Mouse (Mus musculus) stomach, postnatal 0 days (tissue): ENCODE measurements at regions not wholly inside any gene's neighbourhood (a gene's known extent, or its start where the extent isn't known, plus 50 kb on each side); places are given as distances from the start of the nearest gene placed in this dataset.
A peak's percentile ranks its signal among the peaks of the same experiment; 100 is the strongest.

ENCODE experiments used
- ATAC-seq: fragments of 200-750 bp; cut with Nextera tagmentation; 2 replicates; pipeline ENCODE4 v1.8.0; 2017; ENCODE audit not compliant: low FRiP score, low TSS enrichment
- DNase-seq: peaks from one replicate; pipeline ENCODE4 v3.0.0-alpha.2; 2016; ENCODE audit warnings: low spot score
- H3K27ac ChIP-seq: fragments of 300-500 bp; sonication (generic); replicated peaks from 2 replicates; pipeline ENCODE4 v1.5.1; 2014; ENCODE audit warnings: mild to moderate bottlenecking, control low read depth
- H3K27me3 ChIP-seq: fragments of 300-500 bp; sonication (generic); 2 replicates; pipeline ENCODE4 v1.6.1; 2014; ENCODE audit warnings: low read length; ENCODE audit not compliant: control insufficient read depth, insufficient read depth
- H3K36me3 ChIP-seq: fragments of 300-500 bp; sonication (generic); 2 replicates; pipeline ENCODE4 v1.6.1; 2014; ENCODE audit warnings: low read length, mixed read lengths; ENCODE audit not compliant: control insufficient read depth, insufficient read depth
- H3K4me1 ChIP-seq: fragments of 300-500 bp; sonication (generic); replicated peaks from 2 replicates; pipeline ENCODE4 v1.6.1; 2014; ENCODE audit warnings: antibody characterized with exemption; ENCODE audit not compliant: control insufficient read depth, insufficient read depth
- H3K4me2 ChIP-seq: fragments of 300-500 bp; sonication (generic); replicated peaks from 2 replicates; pipeline ENCODE4 v1.6.1; 2014; ENCODE audit warnings: low read depth, mild to moderate bottlenecking, control low read depth, moderate library complexity
- H3K4me3 ChIP-seq: fragments of 300-500 bp; sonication (generic); 2 replicates; pipeline ENCODE4 v1.5.1; 2014; ENCODE audit warnings: low read depth, low read length, control low read depth
- H3K9ac ChIP-seq: fragments of 300-500 bp; sonication (generic); 2 replicates; pipeline ENCODE4 v1.6.1; 2014; ENCODE audit warnings: mild to moderate bottlenecking, low read length, control low read depth, mixed read lengths
- H3K9me3 ChIP-seq: fragments of 300-500 bp; sonication (generic); 2 replicates; pipeline ENCODE4 v1.6.1; 2016; ENCODE audit warnings: low read length; ENCODE audit not compliant: control insufficient read depth
- CTCF ChIP-seq: IDR thresholded peaks from 2 replicates; pipeline ENCODE4 v1.5.1; 2016; ENCODE audit warnings: antibody characterized with exemption, low read depth, mild to moderate bottlenecking, moderate library complexity
- EP300 ChIP-seq: optimal IDR thresholded peaks from 2 replicates; pipeline ENCODE3; 2016; ENCODE audit warnings: antibody characterized with exemption
- WGBS: fragments of 180-500 bp; shearing (Covaris S2); extraction: QIAGEN DNeasy Blood & Tissue Kit; methylation state at CpG from one replicate; pipeline ENCODE4 v1.1.7; 2014; 5-methylcytosine and 5-hydroxymethylcytosine counted together

- H3K36me3 ChIP-seq, result no peaks in the 10 kb centered on the region
- no peak overlapping the region for H3K4me3 ChIP-seq
- H3K27me3 ChIP-seq, result no peaks in the 10 kb centered on the region
- no peak overlapping the region for H3K27ac ChIP-seq
- H3K4me2 ChIP-seq, result no peak overlapping the region
- TF ChIP-seq EP300 (no peak), CTCF (no peak)
- ATAC-seq (no peak), DNase-seq (no peak)
- H3K4me1 ChIP-seq, result no peaks in the 10 kb centered on the region
- WGBS, result 65% methylated on average over 7 of the region's 7 CpGs
- H3K9ac ChIP-seq, result no peak overlapping the region
- H3K9me3 ChIP-seq, result no peaks in the 10 kb centered on the region
These were observed 104.0 kb upstream of the Fer start for GRCm38 (mm10) chr17:63758817-63759404.

GRCm38 (mm10) chr17:63761058-63761457 lies 101.8 kb upstream of the Fer start:
- H3K9me3 ChIP-seq, result no peaks in the 10 kb centered on the region
- no peak overlapping the region for H3K4me3 ChIP-seq
- no peak overlapping the region for H3K4me2 ChIP-seq
- 89% methylated on average over 5 of the region's 5 CpGs for WGBS
- H3K27me3 ChIP-seq, result no peaks in the 10 kb centered on the region
- TF ChIP-seq CTCF, result no peak
- TF ChIP-seq EP300, result no peak
- H3K27ac ChIP-seq, result no peak overlapping the region
- ATAC-seq (no peak), DNase-seq (no peak)
- no peak overlapping the region for H3K9ac ChIP-seq
- no peaks in the 10 kb centered on the region for H3K36me3 ChIP-seq
- no peaks in the 10 kb centered on the region for H3K4me1 ChIP-seq

GRCm38 (mm10) chr17:63771111-63771510 lies 91.8 kb upstream of the Fer start:
- Histone ChIP-seq H3K27ac (no peak overlapping the region), H3K4me2 (no peak overlapping the region)

DNA sequence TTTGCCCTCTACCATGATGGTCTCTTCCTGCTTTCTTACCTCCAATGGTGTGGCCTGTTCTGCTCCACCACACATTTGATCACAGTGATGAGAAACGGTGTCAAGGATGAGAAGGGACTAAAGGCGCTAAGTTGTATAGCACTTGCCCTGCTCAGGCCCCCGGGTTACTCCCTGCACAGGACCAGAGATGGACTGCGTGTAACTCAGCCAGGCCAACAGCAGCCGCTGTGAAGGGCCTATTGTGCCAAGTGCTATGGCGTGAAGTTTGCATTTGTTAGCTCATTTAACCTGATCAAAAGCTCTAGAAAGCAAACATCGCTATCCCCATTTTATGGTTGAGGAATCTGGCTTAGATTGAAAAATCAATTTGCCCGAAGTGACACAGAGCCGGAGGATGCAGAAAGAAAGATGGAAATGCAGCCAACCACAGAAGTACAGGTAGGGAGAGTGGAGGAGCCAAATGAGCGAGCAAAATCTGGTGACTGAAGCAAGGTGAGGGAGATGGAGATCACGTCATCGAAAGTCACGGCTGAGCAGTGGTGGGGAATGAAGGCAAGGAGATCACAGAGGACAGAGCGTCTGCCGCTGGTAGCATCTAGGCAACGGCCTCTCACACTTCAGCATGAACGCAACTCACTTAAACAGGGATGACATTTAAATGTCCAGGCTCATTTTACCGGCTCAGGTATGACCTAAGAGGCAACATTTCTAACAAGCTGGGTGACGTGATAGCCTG lies 78.3 kb upstream of the Fer start:
- ATAC-seq (no peak), DNase-seq (no peak)
- WGBS, result 83% methylated on average over 19 of the region's 19 CpGs
- TF ChIP-seq EP300 (no peak), CTCF (no peak)
- no peak overlapping the region for H3K9ac ChIP-seq
- no peaks in the 10 kb centered on the region for H3K36me3 ChIP-seq
- no peaks in the 10 kb centered on the region for H3K4me1 ChIP-seq
- no peaks in the 10 kb centered on the region for H3K9me3 ChIP-seq
- no peak overlapping the region for H3K27ac ChIP-seq
- no peak overlapping the region for H3K4me2 ChIP-seq
- no peaks in the 10 kb centered on the region for H3K27me3 ChIP-seq
- no peak overlapping the region for H3K4me3 ChIP-seq

More at GRCm38 (mm10) chr17:63771111-63771510, 91.8 kb upstream of the Fer start:
- Histone ChIP-seq H3K27me3 (no peaks in the 10 kb centered on the region), H3K9me3 (no peaks in the 10 kb centered on the region), H3K4me3 (no peak overlapping the region), H3K36me3 (no peaks in the 10 kb centered on the region), H3K4me1 (no peaks in the 10 kb centered on the region), H3K9ac (no peak overlapping the region)
- ATAC-seq (no peak), DNase-seq (no peak)
- TF ChIP-seq EP300, result no peak
- no peak for TF ChIP-seq CTCF
- WGBS, result 84% methylated on average over 6 of the region's 6 CpGs

- 59% methylated on average over 11 of the region's 11 CpGs for WGBS
- TF ChIP-seq CTCF (peak; percentile 41), EP300 (no peak)
- Histone ChIP-seq H3K9me3 (no peaks in the 10 kb centered on the region), H3K27me3 (no peaks in the 10 kb centered on the region), H3K4me2 (no peak overlapping the region), H3K36me3 (no peaks in the 10 kb centered on the region), H3K4me1 (no peaks in the 10 kb centered on the region), H3K4me3 (no peak overlapping the region), H3K9ac (no peak overlapping the region), H3K27ac (no peak overlapping the region)
- ATAC-seq, result no peak
- no peak for DNase-seq
These were observed 76.4 kb upstream of the Fer start for GRCm38 (mm10) chr17:63786444-63786843.

DNA sequence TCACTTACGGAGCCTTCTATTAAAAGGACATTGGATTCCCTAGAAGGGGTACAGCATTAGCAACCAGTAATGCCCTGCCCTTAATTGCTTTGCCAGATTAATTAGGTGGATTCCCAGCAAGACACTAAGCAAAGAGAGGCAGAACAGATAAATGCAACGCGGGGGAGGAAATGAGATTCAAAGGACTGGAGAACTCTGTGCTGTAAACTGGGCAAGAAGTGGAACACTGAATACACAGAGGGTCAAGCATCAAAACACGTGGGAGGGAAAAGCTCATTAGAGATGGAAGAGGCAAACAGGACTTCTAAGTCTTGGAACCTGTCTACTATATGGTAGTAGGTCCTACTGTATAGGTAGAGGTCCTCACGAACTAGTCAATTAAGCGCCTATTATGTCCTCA lies 68.5 kb upstream of the Fer start:
- Histone ChIP-seq H3K27me3 (no peaks in the 10 kb centered on the region), H3K36me3 (no peaks in the 10 kb centered on the region), H3K4me2 (no peak overlapping the region), H3K27ac (no peak overlapping the region), H3K4me3 (no peak overlapping the region), H3K4me1 (no peaks in the 10 kb centered on the region), H3K9me3 (no peaks in the 10 kb centered on the region), H3K9ac (no peak overlapping the region)
- no peak for TF ChIP-seq EP300
- no peak for TF ChIP-seq CTCF
- no peak for DNase-seq
- WGBS, result 85% methylated on average over 6 of the region's 6 CpGs
- no peak for ATAC-seq
